Mouse (Mus musculus) C2C12 (cell line): Measurements from ENCODE around the gene Acap1. TPM values are rescaled to one million over a fixed set of nuclear protein-coding genes. Genes with fewer than 3 reads are reported as not detected.

ENCODE experiments used
- H3K27me3 ChIP-seq: one replicate; pipeline ENCODE4 v1.6.1; 2011; ENCODE audit not compliant: control insufficient read depth, insufficient read depth, insufficient read length
- H3K36me3 ChIP-seq: one replicate; pipeline ENCODE4 v1.6.1; 2011; ENCODE audit not compliant: control insufficient read depth, insufficient read depth
- H3K4me3 ChIP-seq: one replicate; pipeline ENCODE4 v1.5.1; 2011; ENCODE audit warnings: mild to moderate bottlenecking, control low read depth; ENCODE audit not compliant: poor library complexity, insufficient read depth, severe bottlenecking
- H3K79me2 ChIP-seq: one replicate; pipeline ENCODE4 v1.6.1; 2011; ENCODE audit not compliant: control insufficient read depth, insufficient read depth
- H3K79me3 ChIP-seq: one replicate; pipeline ENCODE4 v1.6.1; 2011; ENCODE audit warnings: low read depth, control low read depth
- H3ac ChIP-seq: one replicate; pipeline ENCODE3; 2011; ENCODE audit warnings: low read depth; ENCODE audit not compliant: control insufficient read depth, insufficient read length
- CEBPB ChIP-seq: IDR thresholded peaks from one replicate; pipeline ENCODE4 v1.6.1; 2011; ENCODE audit warnings: low read depth, mild to moderate bottlenecking, control low read depth, moderate library complexity
- CTCF ChIP-seq: IDR thresholded peaks from one replicate; pipeline ENCODE4 v1.5.1; 2011; ENCODE audit not compliant: control insufficient read depth, insufficient read depth, insufficient read length
- FOSL1 ChIP-seq: IDR thresholded peaks from one replicate; pipeline ENCODE4 v1.8.0; 2011; ENCODE audit warnings: mild to moderate bottlenecking, low read length; ENCODE audit not compliant: poor library complexity, insufficient read depth, severe bottlenecking
- MAX ChIP-seq: IDR thresholded peaks from one replicate; pipeline ENCODE4 v1.6.1; 2011; ENCODE audit warnings: mild to moderate bottlenecking, control low read depth
- MYOD1 ChIP-seq: IDR thresholded peaks from one replicate; pipeline ENCODE4 v1.6.1; 2011; ENCODE audit warnings: low read depth; ENCODE audit not compliant: control insufficient read depth, insufficient read length
- MYOG ChIP-seq: IDR thresholded peaks from one replicate; pipeline ENCODE4 v1.6.1; 2011; ENCODE audit not compliant: control insufficient read depth, insufficient read length; ENCODE audit errors: extremely low read depth
- USF1 ChIP-seq: IDR thresholded peaks from one replicate; pipeline ENCODE4 v1.6.1; 2011; ENCODE audit warnings: low read depth, mild to moderate bottlenecking, control low read depth, moderate library complexity
- polyA plus RNA-seq: library from polyadenylated mRNA; unstranded; fragments of >200 nt; fragmentation: generic; extraction: Trizol; gene quantifications from one replicate; pipeline ENCODE4 v1.2.1, GENCODE M21; 2012; ENCODE audit warnings: missing spikeins

Acap1 gene
- polyA plus RNA-seq, 1 experiment = 0.21 TPM

- H3ac ChIP-seq = peak overlapping the region; percentile 89
- H3K4me3 ChIP-seq = peak overlapping the region; percentile 89
- TF ChIP-seq MYOD1 (no peak), MAX (no peak)
- peaks cover 2% of the 10 kb centered on the region for H3K79me3 ChIP-seq
- H3K79me2 ChIP-seq = peaks cover 22% of the 10 kb centered on the region
- peaks cover 45% of the 10 kb centered on the region for H3K36me3 ChIP-seq
- H3K27me3 ChIP-seq = no peaks in the 10 kb centered on the region
Observed at GRCm38 (mm10) chr11:69846738-69847688, 48.3 kb downstream of the Acap1 start.

GRCm38 (mm10) chr11:69846198-69846680 lies 49.1 kb downstream of the Acap1 start, which contains the start of gene Plscr3:
Gene Plscr3 (plus strand): TSS chr11:69846376.
- Histone ChIP-seq H3K4me3 (peak within 1 kb of the TSS; percentile 89), H3K27me3 (no peaks in the 10 kb centered on the region)

GRCm38 (mm10) chr11:69838714-69839104 lies 56.6 kb downstream of the Acap1 start:
- Histone ChIP-seq H3K79me2 (peaks cover 18% of the 10 kb centered on the region), H3K36me3 (peaks cover 1% of the 10 kb centered on the region)
- TF ChIP-seq USF1 (no peak), MYOG (no peak), MYOD1 (no peak), CEBPB (no peak), FOSL1 (no peak), CTCF (no peak)

More at GRCm38 (mm10) chr11:69846198-69846680, 49.1 kb downstream of the Acap1 start, which contains the start of gene Plscr3:
- peaks cover 38% of the 10 kb centered on the region for H3K36me3 ChIP-seq
- no peak for TF ChIP-seq MYOD1
- peak; percentile 90 for TF ChIP-seq MAX
- TF ChIP-seq CEBPB = no peak
- no peak for TF ChIP-seq MYOG
- peaks cover 2% of the 10 kb centered on the region for H3K79me3 ChIP-seq
- H3K79me2 ChIP-seq = peaks cover 22% of the 10 kb centered on the region
- peak within 1 kb of the TSS; percentile 89 for H3ac ChIP-seq

GRCm38 (mm10) chr11:69837952-69838713 lies 57.2 kb downstream of the Acap1 start, which contains the start of gene Tmem256:
Gene Tmem256 (plus strand): TSS chr11:69838514.
- peak within 1 kb of the TSS; percentile 86 for H3ac ChIP-seq
- TF ChIP-seq MAX = peak; percentile 48
- no peak for TF ChIP-seq CTCF
- TF ChIP-seq USF1 = no peak
- no peak for TF ChIP-seq MYOD1
- no peak for TF ChIP-seq FOSL1
- no peak for TF ChIP-seq MYOG
- no peak for TF ChIP-seq CEBPB
- peaks cover 7% of the 10 kb centered on the region for H3K36me3 ChIP-seq
- H3K4me3 ChIP-seq = peak within 1 kb of the TSS; percentile 76
- peaks cover 18% of the 10 kb centered on the region for H3K79me2 ChIP-seq
- H3K79me3 ChIP-seq = no peaks in the 10 kb centered on the region
- H3K27me3 ChIP-seq = no peaks in the 10 kb centered on the region

More at GRCm38 (mm10) chr11:69838714-69839104, 56.6 kb downstream of the Acap1 start:
- Histone ChIP-seq H3K4me3 (peak overlapping the region; percentile 76), H3K79me3 (no peaks in the 10 kb centered on the region), H3ac (peak overlapping the region; percentile 86), H3K27me3 (no peaks in the 10 kb centered on the region)

- Histone ChIP-seq H3K4me3 (peak within 1 kb of the TSS; percentile 76), H3K79me3 (no peaks in the 10 kb centered on the region), H3K27me3 (no peaks in the 10 kb centered on the region), H3K36me3 (peaks cover 12% of the 10 kb centered on the region), H3ac (peak within 1 kb of the TSS; percentile 86), H3K79me2 (peaks cover 18% of the 10 kb centered on the region)
- TF ChIP-seq CEBPB = no peak
- TF ChIP-seq MYOG = no peak
- TF ChIP-seq MAX = no peak
- no peak for TF ChIP-seq FOSL1
- TF ChIP-seq CTCF = no peak
- TF ChIP-seq MYOD1 = no peak
- no peak for TF ChIP-seq USF1
Observed at GRCm38 (mm10) chr11:69837604-69837951, 57.8 kb downstream of the Acap1 start, which contains the start of gene Nlgn2. Gene Nlgn2 (minus strand): TSS chr11:69837784.
